ENCODE assay signal across 10 mouse cellular contexts in the genomic region with DNA sequence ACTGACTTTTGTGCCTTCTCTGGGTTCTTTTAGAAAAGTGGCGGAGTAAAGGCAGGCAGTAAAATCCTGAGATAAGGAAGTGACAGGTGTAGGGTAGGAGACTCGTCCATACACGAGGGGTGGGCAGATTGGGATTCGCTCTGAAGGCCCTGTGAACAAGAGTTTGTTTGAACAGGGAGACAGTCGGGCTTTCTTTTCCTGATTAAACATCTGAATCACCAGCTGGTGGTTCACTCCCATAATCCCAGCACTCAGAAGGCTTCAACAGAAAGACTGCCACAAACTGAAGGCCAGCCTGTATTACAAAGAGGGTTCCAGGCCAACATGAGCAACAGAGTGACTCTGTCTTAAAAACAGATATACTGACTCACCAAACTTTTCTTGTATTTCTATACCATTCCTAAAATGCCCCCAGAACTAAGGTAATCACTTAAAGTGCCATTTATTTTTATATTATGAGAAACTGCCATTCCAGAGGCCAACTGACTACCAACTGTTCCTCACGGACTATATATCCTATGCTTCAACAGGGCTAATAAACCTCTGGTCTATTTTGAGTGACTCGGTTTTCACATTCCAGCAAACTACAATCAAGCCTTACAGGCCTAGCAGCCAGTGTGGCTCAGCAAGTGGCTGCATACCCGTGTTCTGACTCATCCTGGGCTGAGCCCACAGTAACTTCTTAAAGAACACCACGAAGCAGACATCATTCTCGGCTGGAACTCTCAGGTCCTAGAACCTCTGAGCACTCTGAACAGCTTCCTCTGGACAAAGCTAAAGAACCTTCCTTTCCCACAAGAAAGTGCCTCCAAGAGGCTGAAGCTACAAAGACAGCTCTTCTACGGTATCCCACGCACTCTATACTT. TPM values are rescaled to one million over a fixed set of nuclear protein-coding genes. Genes with fewer than 3 reads are reported as not detected.
DNase-seq lines count a peak whose midpoint lies in the region; ATAC-seq and TF ChIP-seq lines count a peak whose summit lies in the region.
"Had no signal": no experiment of that assay in that cellular context is flagged by ENCODE, and none has a peak within 500 bp of the region (broad histone marks: within the 10 kb centered on the region; RNA-seq: fewer than 3 reads in every experiment).

No protein-coding gene starts in this region.

- no peak for TF ChIP-seq EP300 in lung, postnatal 0 days (IDR thresholded peaks at IDR 0.05)

- H3K9me3 ChIP-seq in heart, embryonic 10.5 days = no peaks in the 10 kb centered on the region
- no peaks in the 10 kb centered on the region for H3K9me3 ChIP-seq in lung, postnatal 0 days (ENCODE audit: low read length)
- H3K9me3 ChIP-seq in liver, embryonic 11.5 days (ENCODE audit: control insufficient read depth, low read length) = no peaks in the 10 kb centered on the region
- H3K9me3 ChIP-seq in hindbrain, embryonic 11.5 days (ENCODE audit: control insufficient read depth, low read length) = no peaks in the 10 kb centered on the region
- H3K9me3 ChIP-seq: liver, embryonic 15.5 days had no signal

- peak overlapping the region; percentile 18; the same call in 1 of the 2 replicates for H3K4me3 ChIP-seq in heart, embryonic 10.5 days
- H3K4me3 ChIP-seq in lung, postnatal 0 days (ENCODE audit: low read depth, low read length) = no peak overlapping the region
- H3K4me3 ChIP-seq in cerebellum, adult 2 months (replicated peaks; ENCODE audit: insufficient read depth, low read depth, low read length) = no peak overlapping the region
- no peak overlapping the region for H3K4me3 ChIP-seq in liver, embryonic 11.5 days (ENCODE audit: low read depth, low read length)
- no peak overlapping the region for H3K4me3 ChIP-seq in hindbrain, embryonic 11.5 days (ENCODE audit: low read depth, low read length)
- H3K4me3 ChIP-seq: liver, embryonic 15.5 days had no signal

- no peak overlapping the region for H3K9ac ChIP-seq in lung, postnatal 0 days (replicated peaks; ENCODE audit: low read depth)
- no peak overlapping the region for H3K9ac ChIP-seq in liver, embryonic 11.5 days (ENCODE audit: low read depth, low read length)
- no peak overlapping the region for H3K9ac ChIP-seq in hindbrain, embryonic 11.5 days (ENCODE audit: low read depth, low read length)
- H3K9ac ChIP-seq: liver, embryonic 15.5 days had no signal

- no peaks in the 10 kb centered on the region for H3K27me3 ChIP-seq in heart, embryonic 10.5 days (ENCODE audit: insufficient read depth, poor library complexity, severe bottlenecking)
- H3K27me3 ChIP-seq in lung, postnatal 0 days (replicated peaks; ENCODE audit: insufficient read depth, low read length) = no peaks in the 10 kb centered on the region
- no peaks in the 10 kb centered on the region for H3K27me3 ChIP-seq in cerebellum, adult 2 months (ENCODE audit: control insufficient read depth, insufficient read depth, low read length)
- H3K27me3 ChIP-seq in liver, embryonic 11.5 days (replicated peaks; ENCODE audit: control insufficient read depth, insufficient read depth, low read length) = no peaks in the 10 kb centered on the region
- H3K27me3 ChIP-seq in hindbrain, embryonic 11.5 days (ENCODE audit: control insufficient read depth, insufficient read depth, low read length) = no peaks in the 10 kb centered on the region
- H3K27me3 ChIP-seq: liver, embryonic 15.5 days had no signal

- no peak for TF ChIP-seq POLR2A in cerebellum, adult 2 months (IDR thresholded peaks at IDR 0.05; ENCODE audit: borderline replicate concordance, insufficient read depth, low read length)

- WGBS in heart, embryonic 10.5 days = 40% methylated on average over 12 of the region's 12 CpGs
- 47% methylated on average over 12 of the region's 12 CpGs for WGBS in lung, postnatal 0 days
- 77% methylated on average over 12 of the region's 12 CpGs for WGBS in cerebellum, adult 2 months
- WGBS in liver, embryonic 11.5 days = 66% methylated on average over 12 of the region's 12 CpGs
- WGBS in hindbrain, embryonic 11.5 days = 83% methylated on average over 12 of the region's 12 CpGs

- H3K36me3 ChIP-seq in heart, embryonic 10.5 days = peaks cover 27% of the 10 kb centered on the region
- 0 out of 2 replicates have a peak, but pooled peaks cover 5% of the 10 kb centered on the region for H3K36me3 ChIP-seq in lung, postnatal 0 days (ENCODE audit: insufficient read depth, low read length)
- no peaks in the 10 kb centered on the region for H3K36me3 ChIP-seq in liver, embryonic 11.5 days (ENCODE audit: control insufficient read depth, insufficient read depth, low read length)
- H3K36me3 ChIP-seq in hindbrain, embryonic 11.5 days (ENCODE audit: control insufficient read depth, insufficient read depth, low read length) = no peaks in the 10 kb centered on the region

- H3K27ac ChIP-seq in heart, embryonic 10.5 days = peak overlapping the region; percentile 88
- peak overlapping the region; percentile 81 for H3K27ac ChIP-seq in lung, postnatal 0 days (ENCODE audit: low read length)
- H3K27ac ChIP-seq in cerebellum, adult 2 months (ENCODE audit: insufficient read depth, low read length) = no peak overlapping the region
- no peak overlapping the region for H3K27ac ChIP-seq in liver, embryonic 11.5 days (ENCODE audit: low read depth, low read length)
- no peak overlapping the region for H3K27ac ChIP-seq in hindbrain, embryonic 11.5 days (ENCODE audit: low read depth, low read length)
- H3K27ac ChIP-seq: liver, embryonic 15.5 days had no signal

- TF ChIP-seq CTCF in lung, postnatal 0 days (IDR thresholded peaks at IDR 0.05) = no peak
- TF ChIP-seq CTCF in cerebellum, adult 2 months (IDR thresholded peaks at IDR 0.05; ENCODE audit: borderline replicate concordance, insufficient read depth, low read depth, low read length) = no peak

- peak; percentile 71; the same call in 1 of the 2 replicates for ATAC-seq in frontal cortex, adult (ENCODE audit: low TSS enrichment)
- peak; percentile 94 for ATAC-seq in lung, postnatal 0 days
- no peak for ATAC-seq in liver, embryonic 11.5 days (replicated peaks; ENCODE audit: low FRiP score)
- ATAC-seq in hindbrain, embryonic 11.5 days (ENCODE audit: low FRiP score) = no peak

- DNase-seq in frontal cortex, postnatal 25 days (ENCODE audit: low spot score in 2 of 2) = no peak
- peak; percentile 25 for DNase-seq in R1 (ENCODE audit: low read depth, low spot score)
- no peak for DNase-seq in heart, embryonic 10.5 days (ENCODE audit: low spot score)
- peak; percentile 84 for DNase-seq in lung, postnatal 0 days (ENCODE audit: low spot score)
- no peak for DNase-seq in cerebellum, adult 2 months
- DNase-seq in liver, embryonic 11.5 days (ENCODE audit: low spot score) = no peak
- no peak for DNase-seq in hindbrain, embryonic 11.5 days (ENCODE audit: low spot score)

- peaks cover 41% of the 10 kb centered on the region for H3K4me1 ChIP-seq in heart, embryonic 10.5 days
- peaks cover 3% of the 10 kb centered on the region; the same call in 1 of the 2 replicates for H3K4me1 ChIP-seq in lung, postnatal 0 days (ENCODE audit: insufficient read depth, low read depth, low read length)
- H3K4me1 ChIP-seq in cerebellum, adult 2 months (ENCODE audit: control insufficient read depth, insufficient read depth, low read length) = peaks cover 2% of the 10 kb centered on the region; the same call in 1 of the 2 replicates
- peaks cover 8% of the 10 kb centered on the region; the same call in 1 of the 2 replicates for H3K4me1 ChIP-seq in liver, embryonic 11.5 days (replicated peaks; ENCODE audit: control insufficient read depth, insufficient read depth, low read length)
- no peaks in the 10 kb centered on the region for H3K4me1 ChIP-seq in hindbrain, embryonic 11.5 days (replicated peaks; ENCODE audit: control insufficient read depth, insufficient read depth, low read length)

- H3K4me2 ChIP-seq in lung, postnatal 0 days (replicated peaks; ENCODE audit: low read depth, low read length) = no peak overlapping the region
- no peak overlapping the region for H3K4me2 ChIP-seq in liver, embryonic 11.5 days
- no peak overlapping the region for H3K4me2 ChIP-seq in hindbrain, embryonic 11.5 days (replicated peaks; ENCODE audit: low read depth, low read length)
- H3K4me2 ChIP-seq: liver, embryonic 15.5 days had no signal

RNA-seq across cellular contexts. Expression of a gene that starts 18.3 kb away (rescaled TPM):
- 122 and 149 TPM in 2 replicates for polyA plus RNA-seq in heart, embryonic 10.5 days (2016; fragmentation: Nextera tagmentation; extraction: Ambion mirVana)
- polyA plus RNA-seq in lung, postnatal 0 days (2015; fragmentation: Nextera tagmentation; extraction: Ambion mirVana) = 63.5 and 70.1 TPM in 2 replicates
- polyA plus RNA-seq in cerebellum, adult 2 months (2012; rRNA removed) = 52.5 and 53.7 TPM in 2 replicates
- 79.9 and 92.7 TPM in 2 replicates for polyA plus RNA-seq in liver, embryonic 11.5 days (2014; fragmentation: Nextera tagmentation; extraction: Ambion mirVana)
- 137 and 141 TPM in 2 replicates for polyA plus RNA-seq in hindbrain, embryonic 11.5 days (2014; fragmentation: Nextera tagmentation; extraction: Ambion mirVana)

RNA-seq across cellular contexts. Expression of a gene that starts 18.6 kb away (rescaled TPM):
- polyA plus RNA-seq in heart, embryonic 10.5 days (2016; fragmentation: Nextera tagmentation; extraction: Ambion mirVana) = 23.5 and 34.5 TPM in 2 replicates
- 12.9 and 13.3 TPM in 2 replicates for polyA plus RNA-seq in lung, postnatal 0 days (2015; fragmentation: Nextera tagmentation; extraction: Ambion mirVana)
- 71.9 and 73.4 TPM in 2 replicates for polyA plus RNA-seq in cerebellum, adult 2 months (2012; rRNA removed)
- 10.6 and 11.0 TPM in 2 replicates for polyA plus RNA-seq in liver, embryonic 11.5 days (2014; fragmentation: Nextera tagmentation; extraction: Ambion mirVana)
- 12.5 and 13.1 TPM in 2 replicates for polyA plus RNA-seq in hindbrain, embryonic 11.5 days (2014; fragmentation: Nextera tagmentation; extraction: Ambion mirVana)

RNA-seq across cellular contexts. Expression of a gene that starts 48.7 kb away (rescaled TPM):
- not detected in 2 replicates for polyA plus RNA-seq in heart, embryonic 10.5 days (2016; fragmentation: Nextera tagmentation; extraction: Ambion mirVana)
- 2.1 and 3.0 TPM in 2 replicates for polyA plus RNA-seq in lung, postnatal 0 days (2015; fragmentation: Nextera tagmentation; extraction: Ambion mirVana)
- not detected in 2 replicates for polyA plus RNA-seq in cerebellum, adult 2 months (2012; rRNA removed)
- not detected in 2 replicates for polyA plus RNA-seq in liver, embryonic 11.5 days (2014; fragmentation: Nextera tagmentation; extraction: Ambion mirVana)
- not detected in 2 replicates for polyA plus RNA-seq in hindbrain, embryonic 11.5 days (2014; fragmentation: Nextera tagmentation; extraction: Ambion mirVana)
- polyA plus RNA-seq: embryonic facial prominence, embryonic 11.5 days; liver, embryonic 15.5 days had no signal

RNA-seq across cellular contexts. Expression of a gene that starts 54.9 kb away (rescaled TPM):
- 23.7 and 26.6 TPM in 2 replicates for polyA plus RNA-seq in heart, embryonic 10.5 days (2016; fragmentation: Nextera tagmentation; extraction: Ambion mirVana)
- 15.7 and 17.3 TPM in 2 replicates for polyA plus RNA-seq in lung, postnatal 0 days (2015; fragmentation: Nextera tagmentation; extraction: Ambion mirVana)
- 56.1 and 56.7 TPM in 2 replicates for polyA plus RNA-seq in cerebellum, adult 2 months (2012; rRNA removed)
- 15.9 and 16.3 TPM in 2 replicates for polyA plus RNA-seq in liver, embryonic 11.5 days (2014; fragmentation: Nextera tagmentation; extraction: Ambion mirVana)
- 36.8 and 54.2 TPM in 2 replicates for polyA plus RNA-seq in hindbrain, embryonic 11.5 days (2014; fragmentation: Nextera tagmentation; extraction: Ambion mirVana)

Comparison
In these comparisons a context has a peak if more than half of its experiments do, and no peak if none do; other contexts are left out.
1. ATAC-seq: peak in frontal cortex, adult (single experiment) and lung, postnatal 0 days (single experiment); none in liver, embryonic 11.5 days (single experiment) and hindbrain, embryonic 11.5 days (single experiment).
2. DNase-seq: peak in R1 (single experiment) and lung, postnatal 0 days (single experiment); none in frontal cortex, postnatal 25 days (0 of 2), heart, embryonic 10.5 days (single experiment), cerebellum, adult 2 months (0 of 2), liver, embryonic 11.5 days (single experiment) and hindbrain, embryonic 11.5 days (single experiment).
3. H3K27ac ChIP-seq: peak in heart, embryonic 10.5 days (single experiment) and lung, postnatal 0 days (single experiment); none in cerebellum, adult 2 months (single experiment), liver, embryonic 11.5 days (single experiment) and hindbrain, embryonic 11.5 days (single experiment).